Mouse (Mus musculus) right cerebral cortex, postnatal 4 days (tissue): ENCODE measurements around the gene Poc1a.

Experiments
- DNase-seq: peaks from one replicate; pipeline ENCODE4 v3.0.0-alpha.2; 2022

The Poc1a gene

DNA sequence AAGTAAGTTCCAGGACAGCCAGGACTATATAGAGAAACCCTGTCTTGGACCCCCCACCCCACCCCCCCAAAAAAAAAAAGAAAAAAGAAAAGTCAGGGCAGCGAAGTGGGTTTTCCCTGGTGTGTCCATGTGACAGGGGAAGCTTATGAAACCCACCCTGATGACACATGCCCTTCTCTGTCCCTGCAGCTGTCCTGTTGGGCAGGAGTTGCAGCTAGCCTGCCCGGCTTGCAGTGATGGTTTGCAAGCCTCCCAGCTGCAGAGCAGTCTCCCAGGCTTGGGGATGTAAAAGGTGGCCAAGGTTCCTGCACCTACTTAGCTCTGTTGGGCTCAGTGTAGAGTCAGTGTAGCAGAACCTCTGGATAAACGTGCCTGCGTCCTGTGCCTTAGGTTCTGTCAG lies 58.9 kb downstream of the Poc1a start:
- no peak for DNase-seq

DNA sequence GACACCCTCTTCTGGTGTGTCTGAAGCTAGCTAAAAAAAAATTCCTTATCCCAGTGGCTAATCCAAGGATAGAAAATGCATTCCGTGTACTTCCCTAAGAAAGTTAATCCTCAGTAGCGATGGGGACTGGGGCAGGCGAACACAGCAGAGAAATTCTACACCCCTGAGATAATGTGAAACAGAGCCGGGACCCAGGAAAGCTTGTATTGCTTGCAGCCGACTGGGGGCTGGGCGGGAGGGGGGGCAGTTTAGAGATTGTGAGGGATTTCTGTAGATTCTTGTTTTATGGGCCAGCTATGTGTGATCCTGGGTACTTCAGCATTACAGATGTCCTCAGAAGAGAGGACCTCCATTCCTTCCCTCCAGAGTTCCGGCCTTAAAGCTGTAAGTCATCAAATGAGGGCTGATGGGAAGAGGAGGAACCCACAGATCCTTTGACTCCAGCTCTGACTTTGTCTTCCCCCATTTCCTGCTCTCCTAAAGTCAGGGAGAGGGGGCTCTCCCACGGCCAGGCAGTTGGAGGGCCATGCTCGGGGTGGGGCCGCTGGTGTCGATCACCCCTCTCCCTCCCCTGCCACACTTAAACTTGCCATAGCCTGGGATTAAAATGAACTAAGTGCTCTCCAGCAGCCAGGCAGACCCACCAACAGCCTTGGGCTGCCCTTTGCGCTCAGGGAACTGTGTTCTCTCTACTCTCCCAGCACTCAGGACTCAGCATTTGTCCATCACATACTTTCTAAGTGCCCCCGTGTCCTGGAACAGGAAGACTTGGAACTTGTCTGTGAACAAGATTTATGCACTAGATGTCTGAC lies 59.8 kb downstream of the Poc1a start:
- no peak for DNase-seq

DNA sequence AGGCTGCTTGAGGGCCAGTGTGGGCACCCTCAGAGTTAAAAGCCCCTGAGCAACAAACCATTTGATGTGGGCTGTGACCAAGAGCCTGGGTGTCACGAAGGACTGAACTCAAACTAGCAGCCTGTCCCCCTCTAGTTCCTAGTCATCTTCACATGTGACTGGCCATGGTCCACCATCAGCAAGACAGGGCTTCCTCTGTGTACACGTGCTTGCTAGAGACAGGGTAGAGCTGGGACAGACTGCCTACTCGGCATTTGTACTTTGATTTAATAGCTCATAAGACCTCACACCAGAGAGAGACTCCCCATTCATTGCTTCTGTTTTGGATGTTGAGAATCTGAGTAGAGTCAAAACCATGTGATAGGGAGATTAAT lies 60.4 kb downstream of the Poc1a start:
- no peak for DNase-seq

DNA sequence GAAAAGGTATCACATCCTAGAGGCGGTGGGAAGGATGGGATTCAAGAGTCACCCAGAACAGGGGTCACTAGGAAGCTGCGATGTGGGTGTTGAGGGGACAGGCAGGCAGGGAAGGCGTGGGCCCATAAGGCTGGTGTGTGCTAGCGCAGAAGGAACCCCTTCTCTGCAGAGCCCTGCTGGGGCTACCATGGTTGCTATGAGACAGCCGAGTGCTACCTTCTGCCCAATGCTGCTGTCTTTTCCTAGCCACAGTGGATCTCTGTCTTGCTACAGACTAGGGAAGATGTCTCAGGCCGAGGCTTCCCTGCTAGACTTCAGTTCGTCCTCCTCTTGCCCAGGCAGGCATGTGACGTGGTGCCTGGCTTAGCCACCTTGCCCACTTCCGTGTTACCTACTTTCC lies 61.7 kb downstream of the Poc1a start:
- DNase-seq = peak; percentile 32

DNA sequence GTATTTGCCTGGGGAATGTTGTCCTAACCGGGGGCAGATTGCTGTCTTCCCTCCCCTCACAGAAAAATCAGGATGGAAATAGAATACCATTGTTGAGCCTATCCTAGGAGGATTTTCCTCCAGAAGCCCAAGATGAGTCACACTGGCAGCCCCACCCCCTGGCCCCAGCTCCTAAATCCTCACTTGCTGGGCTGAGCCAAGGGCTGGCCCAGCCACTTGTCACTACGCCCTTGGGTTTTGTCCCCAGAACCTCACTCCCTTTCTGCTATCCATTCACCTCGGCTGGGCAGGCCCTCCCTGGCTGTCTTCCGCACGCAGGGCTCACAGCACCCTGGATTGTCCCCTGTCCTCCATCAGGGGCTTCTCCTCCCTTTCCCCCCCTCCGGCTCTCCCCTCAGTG lies 64.3 kb downstream of the Poc1a start:
- no peak for DNase-seq

DNA sequence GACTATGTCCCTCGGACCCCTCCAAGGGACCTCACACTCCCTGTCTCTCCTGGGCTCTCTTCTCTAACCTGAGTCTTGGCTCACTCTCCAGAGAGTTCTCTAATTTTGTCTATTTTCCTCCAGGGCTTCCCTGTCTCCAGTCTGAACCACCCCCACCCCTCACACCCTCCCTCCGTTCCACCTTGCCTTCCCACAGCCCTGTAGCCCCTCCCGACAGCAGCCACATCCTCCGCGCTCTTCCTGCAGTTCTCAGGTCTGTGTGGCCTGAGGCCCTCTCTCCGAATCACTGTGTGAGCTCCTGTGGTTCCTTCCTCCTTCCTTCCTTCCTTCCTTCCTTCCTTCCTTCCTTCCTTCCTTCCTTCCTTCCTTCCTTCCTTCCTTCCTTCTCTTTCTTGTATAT lies 64.8 kb downstream of the Poc1a start:
- DNase-seq = no peak

DNA sequence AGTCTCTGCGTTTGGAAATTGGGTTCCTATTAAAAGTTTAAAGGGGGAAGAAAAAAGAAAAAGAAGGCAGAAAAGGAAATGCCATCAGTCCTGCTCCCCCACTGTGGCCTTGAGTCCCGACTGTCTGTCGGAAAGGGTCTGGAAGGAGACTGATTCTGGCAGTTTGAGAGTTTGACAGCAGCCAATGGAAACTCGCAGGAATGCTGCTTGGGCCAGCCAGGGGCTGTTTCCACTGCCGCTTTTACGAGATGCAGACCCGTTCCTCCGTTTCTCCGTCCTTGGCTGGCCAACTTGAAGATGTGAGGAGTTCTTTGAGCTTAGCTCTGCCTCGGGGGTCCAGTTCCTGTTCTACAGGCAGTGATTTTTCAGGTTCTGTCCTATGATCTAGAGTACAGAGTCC lies 67.4 kb downstream of the Poc1a start:
- no peak for DNase-seq

DNA sequence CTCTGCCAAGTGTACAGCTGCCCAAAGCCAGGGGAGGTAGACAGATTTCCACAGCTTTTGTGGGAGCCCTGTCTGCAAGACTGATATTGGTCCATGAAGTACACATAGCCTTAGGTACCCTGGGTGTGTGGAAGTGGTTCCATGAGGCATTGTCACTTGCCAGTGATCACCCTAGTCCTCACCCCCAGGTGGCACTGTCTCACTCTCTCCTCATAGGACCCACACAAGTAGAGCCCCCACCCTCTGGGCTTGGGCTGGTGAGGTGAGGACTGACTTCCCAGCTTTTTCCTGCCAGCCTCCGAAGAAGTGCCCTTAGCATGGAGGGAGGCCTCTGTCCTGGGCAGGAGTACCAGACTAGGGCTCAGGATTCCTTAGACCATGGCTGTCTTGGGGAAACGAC lies 68.2 kb downstream of the Poc1a start:
- no peak for DNase-seq

DNA sequence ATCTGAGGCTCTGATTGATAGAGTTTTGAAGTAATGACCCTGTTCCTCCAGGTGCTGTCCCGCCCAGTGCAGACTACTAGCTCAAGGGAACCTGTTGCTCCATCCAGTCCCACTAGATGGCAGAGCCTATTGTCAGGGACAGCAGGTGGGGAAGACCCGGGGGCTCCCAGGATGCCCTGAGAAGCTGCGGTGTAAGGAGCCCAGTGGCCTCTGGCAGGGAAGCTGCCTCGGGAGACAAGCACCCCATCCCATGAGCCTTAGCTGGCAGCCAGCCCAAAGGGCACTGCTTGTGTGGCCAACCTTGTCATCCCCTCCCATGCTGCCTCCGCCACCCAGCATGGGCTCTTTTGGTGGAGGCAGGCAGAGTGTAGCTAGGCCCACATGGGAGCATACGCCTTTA lies 70.3 kb downstream of the Poc1a start:
- DNase-seq = no peak

DNA sequence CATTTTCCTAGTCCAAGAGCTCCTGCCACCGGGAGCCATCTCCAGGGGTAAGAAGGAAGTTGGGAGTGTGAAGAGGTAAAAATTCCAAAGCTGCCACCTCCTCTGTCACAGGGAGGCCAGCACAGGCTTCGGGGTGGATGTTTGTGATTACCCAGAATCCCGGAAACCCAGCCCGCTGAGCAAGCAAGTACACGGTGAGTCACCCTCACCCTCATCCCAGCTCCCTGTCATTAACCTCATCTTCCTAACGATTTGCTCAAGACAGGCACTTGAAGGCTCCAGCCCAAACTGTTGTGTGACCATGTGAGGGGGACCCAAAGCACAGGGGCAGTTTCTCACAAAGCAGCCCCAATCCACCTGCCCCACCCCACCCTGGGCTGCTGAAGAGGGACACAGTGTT lies 72.9 kb downstream of the Poc1a start:
- no peak for DNase-seq

DNA sequence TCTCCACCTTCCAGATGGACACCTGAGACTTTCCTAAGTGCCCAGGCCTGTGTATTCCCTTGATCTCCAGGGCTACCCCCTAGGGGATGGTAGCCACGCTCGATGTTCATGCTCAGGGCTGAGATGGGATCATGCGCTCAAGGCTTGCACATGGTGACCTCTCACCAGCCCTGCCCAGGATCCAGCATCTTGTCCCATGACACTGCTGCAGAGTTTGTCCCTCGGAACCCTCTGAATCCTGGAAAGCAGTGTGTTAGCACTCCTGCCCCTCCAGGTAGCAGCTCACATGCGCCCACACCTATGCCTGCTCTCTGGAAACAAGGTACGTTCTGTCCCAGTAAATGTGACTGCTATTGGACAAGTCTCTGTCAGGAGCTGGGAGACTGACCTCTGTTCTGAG lies 73.9 kb downstream of the Poc1a start:
- DNase-seq = no peak

DNA sequence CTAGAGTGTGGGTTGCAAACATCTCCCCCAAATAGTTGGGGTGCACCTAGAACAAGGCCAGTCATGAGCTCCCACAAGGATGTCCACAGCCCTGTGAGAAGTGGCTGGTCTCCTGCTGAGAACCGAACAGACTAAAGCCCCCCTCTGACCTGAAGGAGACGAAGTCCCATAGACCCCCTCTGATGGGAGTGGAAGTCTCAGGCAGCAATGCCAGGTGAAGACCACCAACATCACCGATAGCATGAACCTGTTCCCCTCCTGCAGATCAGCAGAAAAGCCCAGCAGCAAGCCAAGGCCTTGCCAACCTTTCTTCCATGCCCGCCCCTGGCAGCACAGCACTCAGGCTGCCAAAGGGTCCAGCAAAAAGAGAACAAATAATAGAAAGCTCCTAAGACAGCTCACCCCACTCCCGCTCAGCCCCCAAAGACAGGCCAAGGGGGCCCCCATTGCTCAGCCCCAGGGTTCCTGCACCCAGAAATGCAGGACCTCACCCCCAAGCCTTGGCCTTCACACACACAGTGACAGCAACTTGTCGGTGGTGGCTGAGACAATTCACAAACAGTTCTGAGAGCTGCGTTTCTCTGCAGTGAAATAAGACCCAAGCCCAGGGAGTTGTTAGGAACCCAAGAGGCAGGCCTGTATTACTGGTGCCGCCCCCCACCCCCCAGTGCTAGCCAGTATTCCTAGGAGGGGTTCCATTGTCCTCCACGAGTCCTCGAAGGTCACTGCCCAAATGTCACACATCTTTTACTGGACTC lies 74.5 kb downstream of the Poc1a start:
- DNase-seq = no peak

DNA sequence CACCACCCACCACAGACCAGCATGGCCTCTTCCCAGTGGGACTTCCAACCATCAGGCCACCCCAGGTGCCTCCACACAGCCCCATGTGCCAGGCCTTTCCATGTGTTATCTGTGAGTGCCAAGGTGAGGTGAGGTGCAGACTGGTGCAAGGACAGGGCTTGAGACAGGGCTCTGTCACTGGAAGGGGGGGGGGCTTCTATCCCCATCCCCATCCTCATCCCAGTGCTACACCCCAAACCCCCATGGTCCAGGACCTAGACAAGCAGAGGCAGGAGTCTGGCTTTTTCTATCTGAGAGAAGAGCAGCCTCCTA lies 75.1 kb downstream of the Poc1a start:
- no peak for DNase-seq

DNA sequence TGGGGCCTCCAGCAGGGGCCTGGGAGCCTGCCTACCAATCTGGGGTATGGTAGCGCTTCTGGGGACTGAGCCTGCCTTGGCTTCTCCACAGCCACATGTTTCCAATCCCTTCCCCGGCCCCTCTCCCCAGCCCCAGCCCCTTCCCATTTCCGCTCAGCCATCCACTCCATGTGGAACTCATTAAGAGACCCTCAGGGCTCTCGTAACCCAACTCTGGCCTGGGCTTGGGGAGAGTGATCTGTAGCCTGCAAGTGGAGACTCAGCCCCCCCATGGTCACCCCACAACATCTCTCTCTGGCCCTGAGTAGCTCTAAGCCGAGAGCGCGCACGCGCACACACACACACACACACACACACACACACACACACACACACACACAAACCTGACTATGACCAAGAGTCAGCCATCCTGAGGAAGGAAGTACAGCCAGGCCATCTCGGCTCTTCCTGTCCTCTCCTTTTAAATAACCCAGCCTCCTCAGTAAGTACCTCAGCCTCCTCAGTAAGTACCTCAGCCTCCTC lies 75.5 kb downstream of the Poc1a start:
- DNase-seq = no peak

DNA sequence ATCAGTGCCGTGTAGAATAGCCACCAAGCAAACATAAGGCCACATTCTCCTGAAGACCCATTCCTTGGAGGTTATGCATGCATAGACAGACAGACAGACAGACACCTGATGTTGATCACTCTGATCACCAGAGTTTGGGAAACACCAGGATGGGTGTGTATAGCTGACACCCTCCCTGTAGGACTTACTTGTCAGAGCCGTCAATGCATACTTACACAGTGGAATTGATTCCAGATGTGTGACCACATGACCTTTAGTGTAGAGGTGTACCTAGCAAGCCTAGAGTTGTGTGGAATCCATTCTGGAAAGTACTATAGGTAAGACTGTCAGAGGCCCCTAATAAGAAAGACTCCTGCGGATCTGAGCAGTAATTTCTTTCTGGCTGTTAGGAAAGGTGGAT lies 76.3 kb downstream of the Poc1a start:
- DNase-seq = no peak

DNA sequence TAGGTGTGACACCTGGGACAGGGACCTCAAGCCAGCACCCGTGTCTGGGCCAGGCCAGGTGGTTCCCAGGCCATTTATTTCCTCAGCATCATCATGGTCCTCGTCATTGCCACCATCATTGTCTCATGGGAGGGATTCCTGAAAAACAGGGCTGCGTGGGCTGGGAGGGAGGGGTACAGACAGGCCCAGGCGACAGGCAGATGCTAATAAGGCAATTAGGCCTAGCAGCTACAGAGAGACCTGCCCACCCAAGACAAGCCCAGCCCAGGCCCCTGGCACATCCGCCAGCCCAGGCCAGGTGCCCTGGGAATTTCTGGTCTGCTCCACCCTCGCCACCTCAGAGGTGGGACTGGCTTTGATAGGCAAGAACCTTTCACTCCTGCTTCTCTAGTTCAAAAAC lies 78.4 kb downstream of the Poc1a start:
- DNase-seq = no peak

DNA sequence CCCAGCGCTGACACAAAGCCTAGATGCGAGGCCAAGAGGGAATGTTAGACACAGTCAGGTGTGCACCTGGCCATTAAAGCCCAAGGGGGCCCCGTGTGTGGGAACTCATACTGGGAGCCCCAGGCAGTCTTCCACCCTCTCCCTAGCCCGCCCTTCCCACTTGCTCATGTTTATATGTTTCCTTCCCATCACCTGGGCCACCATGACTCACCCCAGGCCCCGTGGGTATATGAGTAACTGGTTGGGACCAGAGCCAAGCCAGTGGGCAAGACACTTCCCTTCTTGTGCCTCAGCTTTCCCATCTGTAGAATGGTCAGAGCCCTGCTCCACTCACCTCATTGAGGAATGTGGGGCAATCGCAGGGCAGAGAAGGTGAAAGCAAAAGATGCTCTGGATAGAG lies 80.3 kb downstream of the Poc1a start:
- DNase-seq = no peak

DNA sequence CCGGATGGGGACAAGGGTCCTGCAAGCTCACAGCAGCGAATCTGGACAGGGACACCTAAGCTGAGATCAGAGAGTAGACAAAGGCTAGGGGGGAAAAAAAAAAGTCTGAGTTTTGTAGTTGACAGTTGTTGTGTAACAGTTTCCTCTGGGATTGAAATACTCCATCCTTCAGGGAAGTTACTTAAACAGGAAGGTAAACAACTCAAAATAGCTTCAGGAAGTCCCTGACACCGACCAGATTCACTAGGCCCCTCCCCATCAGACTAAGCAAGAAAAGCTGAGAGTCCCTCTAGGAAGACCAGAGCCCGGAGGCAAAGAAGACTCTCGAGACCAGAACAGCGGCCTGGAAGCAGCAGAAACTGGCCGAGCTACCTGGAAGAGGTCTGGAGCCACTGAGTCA lies 84.5 kb downstream of the Poc1a start:
- no peak for DNase-seq

DNA sequence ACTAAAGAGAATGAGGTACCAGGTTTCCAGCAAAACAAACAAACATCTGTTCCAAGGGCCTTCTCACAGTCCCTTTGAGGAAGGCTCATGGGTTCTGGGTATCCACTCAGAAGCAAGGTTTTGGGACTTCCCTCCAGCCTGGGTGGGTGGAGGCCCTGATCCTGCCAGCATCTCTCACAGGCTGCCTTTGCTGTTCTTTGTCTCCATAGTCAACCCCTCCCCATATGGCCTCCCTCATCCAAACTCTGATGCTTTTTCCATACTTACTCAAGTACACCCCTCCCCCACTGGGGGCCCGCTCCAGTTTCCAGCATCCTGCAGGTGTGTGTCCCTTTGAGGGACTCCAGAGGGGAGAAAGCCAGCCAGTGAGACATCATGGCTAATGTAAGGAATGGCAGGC lies 85.3 kb downstream of the Poc1a start:
- DNase-seq = no peak

DNA sequence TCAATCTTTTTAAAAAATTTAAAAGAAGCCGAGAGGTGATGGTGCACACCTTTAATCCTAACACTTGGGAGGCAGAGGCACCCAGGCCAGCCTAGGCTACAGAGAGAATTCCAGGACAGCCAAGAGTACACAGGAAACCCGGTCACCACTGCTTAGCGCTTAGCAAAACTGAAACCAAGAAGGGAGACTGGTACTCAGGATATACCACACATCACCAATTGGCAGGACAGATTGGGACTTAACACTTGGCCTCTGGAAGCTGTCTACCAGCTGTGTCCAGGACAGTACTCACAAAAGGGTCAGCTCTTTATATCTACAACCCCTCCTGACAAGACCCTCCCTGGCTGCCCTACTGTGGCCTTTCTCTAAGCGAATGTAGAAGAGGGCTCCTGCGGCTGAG lies 86.1 kb downstream of the Poc1a start:
- DNase-seq = no peak

DNA sequence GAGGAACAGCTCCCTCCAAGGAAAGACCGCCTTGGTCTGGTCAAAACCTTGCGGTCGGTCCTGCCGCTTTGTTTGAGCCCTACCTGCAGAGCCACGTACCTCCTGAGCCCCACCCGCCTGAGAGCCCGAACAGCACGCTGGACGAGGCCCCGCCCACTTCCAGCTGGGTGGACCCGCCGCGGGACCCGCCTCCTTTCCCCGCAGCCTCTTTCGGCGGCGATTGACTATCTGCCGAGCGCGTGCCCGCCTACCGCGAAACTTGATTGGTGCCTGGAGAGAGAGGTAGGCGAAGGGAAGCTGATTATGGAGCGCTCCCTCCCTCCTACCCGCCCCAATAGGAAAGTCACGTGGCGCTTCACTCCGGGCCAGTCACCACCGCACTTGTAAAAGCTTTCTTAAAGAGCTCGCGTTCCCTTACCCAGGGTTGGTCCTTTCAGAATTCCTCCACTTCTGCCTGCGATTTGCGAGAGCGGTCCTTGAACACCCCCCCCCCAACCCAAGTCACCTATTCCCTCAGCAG lies 86.8 kb downstream of the Poc1a start:
- peak; percentile 91 for DNase-seq

DNA sequence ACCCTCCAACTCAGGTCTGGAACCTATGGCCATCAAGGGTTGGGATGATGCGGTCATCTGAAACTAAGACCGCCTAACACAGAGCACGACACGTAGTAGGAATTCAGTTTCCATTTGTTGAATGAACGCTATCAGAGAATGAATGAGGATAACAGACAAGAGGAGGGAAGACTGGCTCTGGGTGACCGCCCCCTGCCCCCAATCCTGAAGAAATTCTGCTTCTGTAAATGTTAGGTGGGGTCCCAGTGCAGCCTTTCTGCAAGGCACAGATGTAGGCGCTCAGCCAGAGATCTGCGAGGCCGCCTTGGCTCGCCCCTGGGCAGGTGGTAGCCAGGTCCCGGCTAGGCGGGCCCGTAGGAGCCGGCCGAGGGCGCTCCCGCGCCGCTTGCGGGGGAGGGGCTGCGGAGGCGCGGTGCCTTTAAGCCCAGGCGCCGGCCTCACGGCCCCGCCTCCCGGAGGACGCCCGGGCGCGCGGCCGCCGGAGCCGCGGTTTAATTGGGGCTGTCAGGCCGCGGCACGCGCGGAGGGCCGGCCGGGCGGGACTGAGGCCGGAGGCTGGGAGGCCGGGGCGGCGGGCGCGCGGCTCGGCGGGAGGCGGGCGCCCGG lies 87.4 kb downstream of the Poc1a start, which contains the start of gene Dusp7:
Dusp7 (plus strand) TSS at position 521 of the 606 bp plus-strand sequence.
- DNase-seq = peak; percentile 75

DNA sequence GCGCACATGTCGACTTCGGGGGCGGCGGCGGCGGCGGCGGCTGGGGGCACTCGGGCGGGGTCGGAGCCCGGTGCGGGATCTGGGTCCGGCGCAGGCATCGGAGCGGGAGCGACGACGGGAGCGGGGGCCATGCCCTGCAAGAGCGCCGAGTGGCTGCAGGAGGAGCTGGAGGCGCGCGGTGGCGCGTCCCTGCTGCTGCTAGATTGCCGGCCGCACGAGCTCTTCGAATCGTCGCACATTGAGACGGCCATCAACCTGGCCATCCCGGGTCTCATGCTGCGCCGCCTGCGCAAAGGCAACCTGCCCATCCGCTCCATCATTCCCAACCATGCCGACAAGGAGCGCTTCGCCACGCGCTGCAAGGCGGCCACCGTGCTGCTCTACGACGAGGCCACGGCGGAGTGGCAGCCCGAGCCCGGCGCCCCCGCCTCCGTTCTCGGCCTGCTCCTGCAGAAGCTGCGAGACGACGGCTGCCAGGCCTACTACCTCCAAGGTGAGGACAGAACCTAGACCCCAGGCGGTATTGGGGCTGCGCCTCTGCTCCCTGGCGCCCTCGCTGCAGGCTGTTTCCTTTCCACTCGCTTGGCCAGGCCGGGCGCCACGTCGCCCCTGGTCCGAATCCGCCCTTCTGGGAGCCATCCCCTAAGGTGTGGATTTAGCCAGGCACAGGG lies 88.1 kb downstream of the Poc1a start:
- DNase-seq = peak; percentile 56
